Mouse (Mus musculus) retina, adult 2 months (tissue): ENCODE results near the gene Rps27l.

Source experiments
- DNase-seq: peaks from one replicate; pipeline ENCODE4 v3.0.0-alpha.2; 2012; ENCODE audit warnings: low read depth, low spot score

Gene Rps27l

GRCm38 (mm10) chr9:66919981-66920380 is 25.9 kb upstream of the Rps27l start:
- no peak for DNase-seq

DNA sequence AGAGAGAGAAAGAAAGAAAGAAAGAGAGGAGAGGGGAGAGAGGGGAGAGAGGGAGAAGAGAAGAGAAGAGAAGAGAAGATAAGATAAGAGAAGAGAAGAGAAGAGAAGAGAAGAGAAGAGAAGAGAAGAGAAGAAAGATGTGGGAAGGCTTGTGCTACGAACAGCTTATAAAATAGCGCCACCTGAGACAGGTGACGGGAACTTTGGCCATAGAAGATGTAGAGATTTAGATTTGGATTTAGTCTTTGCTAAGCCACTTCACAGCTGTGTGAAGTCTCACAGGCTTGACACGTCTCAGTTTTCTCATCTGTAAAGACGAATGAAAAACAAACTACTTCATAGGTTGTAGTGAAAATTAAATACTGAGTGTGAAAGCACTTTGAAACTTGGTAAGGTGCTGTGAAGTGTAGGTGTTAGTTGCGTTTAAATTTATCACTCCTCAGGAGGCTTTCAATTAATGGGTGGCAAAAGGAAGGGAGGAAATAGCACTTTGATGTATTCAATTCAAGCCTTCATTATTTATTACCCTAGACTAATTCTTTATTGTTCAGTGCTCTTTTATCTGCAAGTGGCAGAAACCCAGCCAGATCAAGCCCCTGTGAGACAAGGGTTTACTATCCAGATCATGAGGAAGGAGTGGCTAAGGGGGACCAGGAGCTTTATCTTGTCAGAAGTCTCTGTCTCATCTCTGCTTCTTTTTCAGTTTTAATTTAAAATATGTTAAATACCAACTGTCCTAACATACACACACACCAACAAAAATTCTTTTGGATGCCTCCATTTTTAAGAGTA is 25.2 kb upstream of the Rps27l start:
- DNase-seq, result no peak

DNA sequence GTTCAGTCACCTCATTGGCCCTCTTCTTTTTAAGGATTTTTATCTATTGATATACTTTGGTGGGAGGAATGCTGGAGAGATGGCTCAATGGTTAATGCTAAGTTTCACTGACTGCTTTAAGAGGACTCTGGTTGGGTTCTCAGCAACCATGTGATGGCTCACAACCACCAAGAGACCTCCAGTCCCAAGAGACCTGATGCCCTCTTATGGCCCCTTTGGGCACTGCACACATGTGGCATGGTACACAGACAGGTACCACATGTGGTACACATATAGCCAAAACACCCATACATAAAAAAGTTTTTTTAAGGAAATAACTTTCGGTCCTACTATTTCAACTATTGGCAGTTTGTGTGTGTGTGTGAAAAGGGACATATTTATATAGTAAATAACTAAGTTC is 23.8 kb upstream of the Rps27l start:
- no peak for DNase-seq

GRCm38 (mm10) chr9:66925853-66926252 is 20.0 kb upstream of the Rps27l start:
- DNase-seq, result no peak

- DNase-seq, result no peak
These were observed 18.0 kb upstream of the Rps27l start for GRCm38 (mm10) chr9:66927696-66928402.

- no peak for DNase-seq
These were observed 15.5 kb upstream of the Rps27l start for GRCm38 (mm10) chr9:66930351-66930750.

DNA sequence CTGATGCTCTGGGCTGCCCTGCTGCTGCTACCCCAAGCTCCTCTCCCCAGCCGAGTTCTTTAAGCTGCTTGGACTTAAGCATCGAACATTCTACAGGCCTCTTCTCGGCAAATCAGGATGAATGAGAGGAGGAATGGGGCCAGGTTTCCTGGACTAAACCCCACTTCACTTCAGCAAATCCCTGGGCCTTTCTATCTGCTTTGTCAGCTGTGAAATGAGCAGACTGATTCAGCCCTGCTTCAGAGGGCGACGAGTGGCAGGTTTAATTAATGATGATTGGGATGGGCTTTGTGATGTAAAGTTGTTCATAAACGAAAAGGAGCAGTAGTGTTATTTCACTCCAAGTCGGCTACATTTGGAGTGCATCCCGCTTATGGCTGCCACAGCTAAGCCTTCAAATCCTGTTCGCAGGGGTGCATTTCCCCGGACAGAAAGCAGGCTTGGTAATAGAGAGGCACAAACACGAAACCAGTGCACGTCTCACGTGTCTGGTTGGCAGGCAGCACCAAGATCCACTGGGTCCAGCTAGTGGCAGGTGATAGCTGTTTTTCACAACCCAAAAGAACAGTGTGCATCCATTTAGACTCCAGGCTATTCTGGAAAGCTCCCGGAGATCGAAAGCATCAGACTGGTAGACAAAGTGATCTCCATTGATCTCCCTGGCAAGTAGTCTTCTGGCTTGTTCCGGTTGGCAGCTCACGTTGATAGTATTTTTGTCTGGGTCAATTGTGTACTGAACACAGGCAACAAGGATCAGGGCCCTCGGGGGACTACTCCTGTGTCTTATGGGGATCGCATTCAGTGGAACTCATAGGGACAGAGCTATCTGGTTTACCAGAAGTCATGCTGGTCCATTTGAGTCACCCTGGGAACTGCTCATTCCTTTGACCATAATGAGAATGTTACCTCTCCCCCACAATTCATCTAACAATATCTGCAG is 11.7 kb upstream of the Rps27l start:
- DNase-seq, result no peak

DNA sequence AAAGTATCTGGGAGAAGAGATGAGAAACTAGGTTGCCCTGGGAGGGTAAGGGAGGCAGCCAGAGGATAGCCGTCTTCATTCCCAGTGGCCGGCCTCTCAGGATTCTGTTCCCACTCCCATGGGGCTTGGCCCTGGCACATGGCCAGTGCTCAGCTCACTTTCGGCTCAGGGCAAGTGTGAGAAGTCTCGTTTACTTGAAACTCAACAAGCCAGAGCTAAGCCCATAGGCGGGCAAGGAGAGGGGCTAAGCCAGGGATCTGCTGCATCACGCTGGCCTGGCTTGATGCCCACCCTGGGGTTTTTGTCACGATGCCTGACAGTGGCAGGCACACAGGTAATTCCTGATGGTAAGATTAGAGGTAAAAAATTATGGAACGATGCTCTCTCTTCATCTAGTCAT is 8.4 kb upstream of the Rps27l start:
- no peak for DNase-seq

DNA sequence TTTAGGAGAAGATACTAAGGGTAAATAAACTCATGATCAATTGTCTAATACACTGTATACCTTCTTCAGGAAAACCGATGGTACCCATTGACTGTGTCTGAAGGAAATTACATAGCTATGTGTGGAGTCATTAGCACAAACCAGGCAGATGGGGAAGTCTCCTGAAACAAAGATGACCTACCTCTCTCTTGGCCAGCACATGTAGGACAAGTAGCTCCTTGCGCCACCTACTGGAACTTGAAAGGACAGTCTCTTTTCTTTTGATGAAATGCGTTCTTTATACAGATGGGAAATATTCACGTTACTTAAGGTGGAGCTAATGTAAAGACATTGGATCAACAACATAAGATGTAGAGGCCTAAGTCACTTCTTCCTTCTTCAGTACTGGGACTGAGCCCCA is 7.0 kb upstream of the Rps27l start:
- no peak for DNase-seq

- no peak for DNase-seq
These were observed 725 bp upstream of the Rps27l start for GRCm38 (mm10) chr9:66945161-66945560.

- no peak for DNase-seq
These were observed 2.6 kb downstream of the Rps27l start for GRCm38 (mm10) chr9:66948536-66948935.

- DNase-seq, result no peak
These were observed 6.4 kb downstream of the Rps27l start for GRCm38 (mm10) chr9:66952321-66952720.

GRCm38 (mm10) chr9:66952886-66953285 is 7.0 kb downstream of the Rps27l start:
- DNase-seq, result no peak

- no peak for DNase-seq
These were observed 11.6 kb downstream of the Rps27l start for GRCm38 (mm10) chr9:66957451-66957850.

- no peak for DNase-seq
These were observed 15.6 kb downstream of the Rps27l start for GRCm38 (mm10) chr9:66961478-66961877.

DNA sequence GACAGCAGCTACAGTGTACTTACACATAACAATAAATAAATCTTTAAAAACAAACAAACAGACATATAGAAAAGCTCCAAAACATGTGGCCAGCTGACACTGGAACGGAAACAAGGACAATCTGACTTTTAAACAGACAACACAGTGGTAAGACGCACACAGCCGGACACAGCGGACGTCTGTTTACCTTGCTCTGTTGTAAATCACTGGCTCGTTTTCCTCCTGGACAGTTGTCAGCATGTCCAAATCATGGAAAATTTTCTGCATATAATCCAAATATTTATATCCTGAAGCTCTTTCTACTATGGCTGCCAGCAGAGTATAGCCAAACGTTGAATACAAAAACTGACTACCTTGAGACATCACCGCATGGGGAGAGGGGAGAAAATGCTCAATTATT is 21.6 kb downstream of the Rps27l start:
- DNase-seq, result no peak

DNA sequence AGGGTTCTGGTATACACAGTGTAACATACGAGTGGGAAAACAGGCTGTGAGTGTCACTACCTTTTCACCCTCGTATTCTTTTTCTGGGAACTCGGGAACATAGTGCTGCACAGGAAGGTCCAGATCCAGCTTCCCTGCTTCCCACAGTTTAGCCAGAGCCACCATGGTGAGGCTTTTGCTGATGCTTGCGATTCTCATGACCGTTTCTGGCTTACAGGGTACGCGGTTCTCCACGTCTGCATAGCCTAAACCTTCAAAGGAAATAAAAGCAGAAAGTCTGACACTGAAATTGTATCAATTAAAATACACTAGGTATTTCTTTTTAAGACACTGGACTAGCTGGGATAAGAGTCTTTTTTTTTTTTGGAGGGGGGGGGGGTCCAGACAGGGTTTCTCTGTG is 25.2 kb downstream of the Rps27l start:
- no peak for DNase-seq

DNA sequence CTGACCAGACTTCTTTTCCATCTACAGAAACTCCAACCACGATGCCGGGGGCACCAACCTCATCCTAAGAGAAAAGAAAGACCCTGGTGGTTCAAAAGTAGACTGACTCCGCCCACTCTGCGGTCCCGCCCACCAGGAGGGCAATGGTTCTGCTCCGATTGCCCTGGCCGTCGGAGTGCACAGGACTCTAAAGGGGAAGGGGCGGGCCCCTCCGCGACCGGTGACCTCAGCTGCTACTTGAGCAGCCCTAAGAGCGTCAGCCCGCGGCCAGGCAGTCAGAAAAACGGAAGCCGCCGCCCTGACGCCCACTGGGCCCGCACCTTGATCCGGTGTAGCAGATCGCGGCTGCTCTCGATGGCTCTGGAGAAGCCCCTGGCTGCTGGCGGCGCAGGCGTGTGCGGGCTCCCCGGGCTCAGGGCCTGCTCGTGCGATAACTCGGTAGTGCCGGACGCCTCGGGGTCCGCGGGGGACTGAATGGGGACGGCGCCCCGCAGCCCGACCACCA is 28.9 kb downstream of the Rps27l start:
- DNase-seq, result peak; percentile 8

- DNase-seq, result peak; percentile 79
These were observed 29.4 kb downstream of the Rps27l start, which contains the start of gene Lactb for GRCm38 (mm10) chr9:66975239-66975645. TSS of gene Lactb (minus strand) at chr9:66975484.

DNA sequence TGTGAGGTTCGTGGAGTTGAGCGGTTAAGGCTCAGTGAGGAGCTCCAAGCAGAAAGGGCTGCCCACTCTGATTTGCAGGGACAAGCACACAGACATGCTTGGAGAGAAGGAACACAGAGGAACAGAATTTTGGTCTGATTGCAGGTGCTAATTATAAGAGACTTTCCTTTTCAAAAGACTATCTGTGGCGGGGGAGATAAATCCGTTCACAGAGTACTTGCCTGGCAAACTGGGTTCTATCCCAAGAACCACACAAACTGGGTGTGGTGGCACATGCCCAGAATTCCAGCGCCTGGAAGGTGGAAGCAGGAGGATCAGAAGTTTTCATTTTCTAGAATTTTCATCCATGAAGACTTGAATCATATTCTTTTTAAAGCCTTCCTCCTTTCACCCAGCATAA is 31.2 kb downstream of the Rps27l start:
- DNase-seq, result no peak

- no peak for DNase-seq
These were observed 32.1 kb downstream of the Rps27l start for GRCm38 (mm10) chr9:66977982-66978381.

- DNase-seq, result no peak
These were observed 32.6 kb downstream of the Rps27l start for GRCm38 (mm10) chr9:66978468-66978867.
